Mouse (Mus musculus) kidney, postnatal 0 days (tissue): ENCODE measurements around the gene Apbb2. TPM values are rescaled to one million over a fixed set of nuclear protein-coding genes. Genes with fewer than 3 reads are reported as not detected.
A peak's percentile ranks its signal among the peaks of the same experiment; 100 is the strongest.

ENCODE experiments used
- ATAC-seq: fragments of 200-750 bp; cut with Nextera tagmentation; replicated peaks from 2 replicates; pipeline ENCODE4 v1.8.0; 2017; ENCODE audit warnings: low read depth, moderate number of reproducible peaks, moderate TSS enrichment, moderate library complexity; ENCODE audit not compliant: low FRiP score
- DNase-seq: peaks from one replicate; pipeline ENCODE4 v3.0.0-alpha.2; 2016; ENCODE audit warnings: low spot score
- H3K27ac ChIP-seq: fragments of 300-500 bp; sonication (generic); 2 replicates; pipeline ENCODE4 v1.5.1; 2014; ENCODE audit warnings: mild to moderate bottlenecking
- H3K27me3 ChIP-seq: fragments of 300-500 bp; sonication (generic); 2 replicates; pipeline ENCODE4 v1.6.1; 2014; ENCODE audit warnings: low read length, mixed read lengths; ENCODE audit not compliant: insufficient read depth
- H3K36me3 ChIP-seq: fragments of 300-500 bp; sonication (generic); 2 replicates; pipeline ENCODE4 v1.6.1; 2014; ENCODE audit warnings: low read length, mixed read lengths; ENCODE audit not compliant: insufficient read depth
- H3K4me1 ChIP-seq: fragments of 300-500 bp; sonication (generic); replicated peaks from 2 replicates; pipeline ENCODE4 v1.6.1; 2014; ENCODE audit warnings: antibody characterized with exemption, low read length, mixed read lengths; ENCODE audit not compliant: insufficient read depth
- H3K4me2 ChIP-seq: fragments of 300-500 bp; sonication (generic); 2 replicates; pipeline ENCODE4 v1.6.1; 2014; ENCODE audit warnings: mild to moderate bottlenecking, low read length, moderate library complexity, mixed read lengths
- H3K4me3 ChIP-seq: fragments of 300-500 bp; sonication (generic); replicated peaks from 2 replicates; pipeline ENCODE4 v1.5.1; 2014; ENCODE audit warnings: low read depth, low read length
- H3K9ac ChIP-seq: fragments of 300-500 bp; sonication (generic); 2 replicates; pipeline ENCODE4 v1.6.1; 2014; ENCODE audit warnings: low read depth, low read length
- H3K9me3 ChIP-seq: fragments of 300-500 bp; sonication (generic); replicated peaks from 2 replicates; pipeline ENCODE4 v1.6.1; 2016; ENCODE audit warnings: low read length, inconsistent platforms, mixed read lengths
- CTCF ChIP-seq: IDR thresholded peaks from 2 replicates; pipeline ENCODE4 v1.5.1; 2016; ENCODE audit warnings: antibody characterized with exemption, low read depth, mild to moderate bottlenecking, moderate library complexity
- WGBS: fragments of 180-500 bp; shearing (Covaris S2); extraction: QIAGEN DNeasy Blood & Tissue Kit; methylation state at CpG from one replicate; pipeline ENCODE4 v1.1.7; 2014; 5-methylcytosine and 5-hydroxymethylcytosine counted together
- polyA plus RNA-seq: library from polyadenylated mRNA; unstranded; fragments of >200 nt; fragmentation: Nextera tagmentation; extraction: Ambion mirVana; gene quantifications from 2 replicates; pipeline ENCODE4 v1.2.1, GENCODE M21; 2015

The Apbb2 gene
- polyA plus RNA-seq, 1 experiment from 2014 or later = 47.0 TPM

GRCm38 (mm10) chr5:66521250-66521649 lies 97.3 kb downstream of the Apbb2 start:
- H3K27ac ChIP-seq = no peak overlapping the region
- H3K9ac ChIP-seq = no peak overlapping the region
- H3K9me3 ChIP-seq = no peaks in the 10 kb centered on the region
- H3K27me3 ChIP-seq = no peaks in the 10 kb centered on the region
- 62% methylated on average over 2 of the region's 2 CpGs for WGBS
- no peak overlapping the region for H3K4me2 ChIP-seq
- no peaks in the 10 kb centered on the region for H3K36me3 ChIP-seq
- DNase-seq (no peak), ATAC-seq (no peak)
- H3K4me1 ChIP-seq = peaks cover 9% of the 10 kb centered on the region; the same call in 1 of the 2 replicates
- no peak overlapping the region for H3K4me3 ChIP-seq
- no peak for TF ChIP-seq CTCF

DNA sequence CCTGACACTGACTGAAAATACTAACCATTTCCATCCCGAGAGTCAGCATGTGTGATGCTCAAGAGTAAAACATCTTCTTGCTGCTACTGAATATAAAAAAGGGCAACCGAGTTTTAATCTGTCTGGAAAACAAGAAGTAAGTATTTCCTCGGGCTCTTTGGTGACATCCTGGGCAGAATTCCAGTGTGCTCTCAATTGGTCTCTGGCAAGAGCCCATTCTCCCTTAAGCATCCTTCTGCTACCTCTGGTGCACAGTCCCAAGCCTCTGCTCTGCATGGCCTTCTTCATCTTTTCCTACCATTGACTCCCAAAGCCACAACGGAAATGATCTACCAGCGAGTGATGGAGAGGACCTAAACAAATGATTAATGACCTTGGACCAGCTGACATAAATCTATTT lies 99.1 kb downstream of the Apbb2 start:
- DNase-seq = peak; percentile 61
- Histone ChIP-seq H3K27ac (no peak overlapping the region), H3K9ac (no peak overlapping the region), H3K9me3 (no peaks in the 10 kb centered on the region), H3K4me1 (peaks cover 9% of the 10 kb centered on the region; the same call in 1 of the 2 replicates), H3K27me3 (no peaks in the 10 kb centered on the region), H3K36me3 (no peaks in the 10 kb centered on the region), H3K4me3 (no peak overlapping the region), H3K4me2 (no peak overlapping the region)
- ATAC-seq = no peak
- 54% methylated on average over 5 of the region's 5 CpGs for WGBS
- TF ChIP-seq CTCF = no peak

DNA sequence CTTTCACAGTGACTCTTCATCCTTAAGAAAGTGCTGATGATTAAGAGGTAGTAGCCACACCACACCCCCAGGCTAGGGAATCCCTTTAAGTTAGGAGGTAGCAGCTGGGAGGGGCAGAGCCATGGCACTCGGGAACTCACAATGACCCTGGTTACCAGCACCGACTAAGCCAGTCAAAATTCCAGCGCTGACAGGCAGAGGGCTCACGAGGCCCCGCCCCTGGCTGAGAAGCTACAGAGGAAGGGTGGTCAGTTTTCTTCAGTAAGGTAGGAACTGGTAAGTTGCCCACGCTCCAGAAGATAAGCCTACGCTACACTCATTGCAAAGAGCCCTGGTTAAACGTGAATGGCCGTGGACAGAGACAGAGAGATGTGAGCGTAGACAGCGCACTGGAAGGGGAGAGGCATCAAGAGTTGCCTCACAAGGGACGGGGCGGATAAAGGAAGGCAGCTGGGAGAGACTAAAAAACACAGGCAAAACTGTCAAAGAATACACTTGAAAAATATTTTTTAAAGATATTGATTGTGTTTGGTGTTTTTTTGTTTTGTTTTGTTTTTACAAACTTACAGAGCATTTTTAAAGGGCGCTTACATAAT lies 100.1 kb downstream of the Apbb2 start:
- DNase-seq (no peak), ATAC-seq (no peak; the same call in 1 of the 2 replicates)
- no peaks in the 10 kb centered on the region for H3K9me3 ChIP-seq
- no peak overlapping the region for H3K4me3 ChIP-seq
- no peaks in the 10 kb centered on the region for H3K36me3 ChIP-seq
- no peak overlapping the region for H3K27ac ChIP-seq
- 48% methylated on average over 14 of the region's 14 CpGs for WGBS
- no peak overlapping the region for H3K9ac ChIP-seq
- TF ChIP-seq CTCF = peak; percentile 12; the same call in 1 of the 2 replicates
- no peak overlapping the region for H3K4me2 ChIP-seq
- peaks cover 5% of the 10 kb centered on the region; the same call in 1 of the 2 replicates for H3K4me1 ChIP-seq
- H3K27me3 ChIP-seq = no peaks in the 10 kb centered on the region

DNA sequence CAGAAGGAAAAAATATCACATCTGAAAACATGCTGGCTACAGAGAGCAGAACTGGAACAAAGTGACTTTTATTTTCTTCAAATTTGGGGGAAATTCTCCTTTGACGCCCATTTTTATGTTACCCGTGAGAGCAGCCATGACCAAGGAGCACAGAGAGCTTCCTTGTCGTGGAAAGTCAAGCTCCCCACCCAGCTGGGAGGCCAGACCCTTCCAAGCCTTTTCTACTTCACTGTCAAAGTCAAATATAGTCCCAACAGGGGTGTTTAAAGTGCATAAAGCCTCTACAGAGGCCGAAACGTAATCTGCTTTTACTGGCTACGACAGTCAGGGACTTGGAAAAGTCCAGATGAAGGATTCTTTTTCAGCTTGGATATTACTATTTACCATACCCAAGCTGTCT lies 101.1 kb downstream of the Apbb2 start:
- H3K4me1 ChIP-seq = 0 out of 2 replicates have a peak, but pooled peaks cover 4% of the 10 kb centered on the region
- WGBS = 69% methylated on average over 6 of the region's 6 CpGs
- H3K36me3 ChIP-seq = no peaks in the 10 kb centered on the region
- no peak overlapping the region for H3K4me2 ChIP-seq
- ATAC-seq (no peak), DNase-seq (no peak)
- no peak for TF ChIP-seq CTCF
- no peaks in the 10 kb centered on the region for H3K9me3 ChIP-seq
- no peak overlapping the region for H3K9ac ChIP-seq
- H3K27ac ChIP-seq = no peak overlapping the region
- no peak overlapping the region for H3K4me3 ChIP-seq
- no peaks in the 10 kb centered on the region for H3K27me3 ChIP-seq

GRCm38 (mm10) chr5:66516311-66516710 lies 102.3 kb downstream of the Apbb2 start:
- H3K4me3 ChIP-seq = no peak overlapping the region
- ATAC-seq = no peak

GRCm38 (mm10) chr5:66515271-66515670 lies 103.3 kb downstream of the Apbb2 start:
- TF ChIP-seq CTCF = no peak
- Histone ChIP-seq H3K4me2 (no peak overlapping the region), H3K27me3 (no peaks in the 10 kb centered on the region), H3K36me3 (no peaks in the 10 kb centered on the region), H3K9ac (no peak overlapping the region), H3K27ac (no peak overlapping the region), H3K4me3 (no peak overlapping the region), H3K9me3 (no peaks in the 10 kb centered on the region), H3K4me1 (0 out of 2 replicates have a peak, but pooled peaks cover 4% of the 10 kb centered on the region)
- ATAC-seq (no peak), DNase-seq (no peak)
- WGBS = 54% methylated on average over 10 of the region's 10 CpGs

More at GRCm38 (mm10) chr5:66516311-66516710, 102.3 kb downstream of the Apbb2 start:
- TF ChIP-seq CTCF = no peak
- H3K27me3 ChIP-seq = no peaks in the 10 kb centered on the region
- no peak overlapping the region for H3K4me2 ChIP-seq
- 0 out of 2 replicates have a peak, but pooled peaks cover 4% of the 10 kb centered on the region for H3K4me1 ChIP-seq
- H3K9ac ChIP-seq = no peak overlapping the region
- H3K27ac ChIP-seq = no peak overlapping the region
- H3K9me3 ChIP-seq = no peaks in the 10 kb centered on the region
- H3K36me3 ChIP-seq = no peaks in the 10 kb centered on the region
- no peak for DNase-seq
- 95% methylated on average over 8 of the region's 8 CpGs for WGBS
